Comparison of ENCODE assay signal across 9 mouse cellular contexts in the genomic region with DNA sequence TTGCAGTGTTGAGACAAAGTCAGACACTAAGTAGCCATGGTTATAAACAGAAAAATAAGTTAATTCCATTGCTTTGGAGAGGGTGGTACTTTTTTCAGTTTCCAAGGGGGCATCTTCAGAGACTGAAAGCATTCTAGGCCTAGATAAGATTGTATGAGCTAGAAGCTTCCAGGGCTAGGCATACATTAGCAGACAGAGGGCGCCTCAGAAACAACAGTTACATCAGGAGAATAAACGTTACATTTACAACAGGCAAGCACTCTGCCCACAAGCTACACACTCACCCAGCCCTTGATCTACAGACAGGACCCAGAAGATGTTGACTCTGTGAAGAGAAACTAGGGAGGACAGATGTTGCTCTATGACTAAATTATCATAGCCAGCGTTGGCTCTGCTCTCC. TPM values are rescaled to one million over a fixed set of nuclear protein-coding genes. Genes with fewer than 3 reads are reported as not detected.
DNase-seq lines count a peak whose midpoint lies in the region; ATAC-seq and TF ChIP-seq lines count a peak whose summit lies in the region.
"Had no signal": no experiment of that assay in that cellular context is flagged by ENCODE, and none has a peak within 500 bp of the region (broad histone marks: within the 10 kb centered on the region; RNA-seq: fewer than 3 reads in every experiment).

No protein-coding gene starts in this region.

- TF ChIP-seq CTCF in hindbrain, postnatal 0 days (IDR thresholded peaks at IDR 0.05; ENCODE audit: low read depth): peak; percentile 63

- no peaks in the 10 kb centered on the region for H3K27me3 ChIP-seq in hindbrain, postnatal 0 days (ENCODE audit: insufficient read depth, low read length)
- no peaks in the 10 kb centered on the region for H3K27me3 ChIP-seq in hindbrain, embryonic 11.5 days (ENCODE audit: control insufficient read depth, insufficient read depth, low read length)
- H3K27me3 ChIP-seq: limb, embryonic 15.5 days had no signal

- ATAC-seq in hindbrain, postnatal 0 days: no peak
- no peak for ATAC-seq in hindbrain, embryonic 11.5 days (ENCODE audit: low FRiP score)
- no peak for ATAC-seq in megakaryocyte, adult 5-6 weeks (ENCODE audit: poor library complexity, severe bottlenecking)

- no peaks in the 10 kb centered on the region for H3K9me3 ChIP-seq in hindbrain, postnatal 0 days (ENCODE audit: low read length)
- no peaks in the 10 kb centered on the region for H3K9me3 ChIP-seq in hindbrain, embryonic 11.5 days (ENCODE audit: control insufficient read depth, low read length)
- H3K9me3 ChIP-seq: limb, embryonic 15.5 days had no signal

- H3K9ac ChIP-seq in hindbrain, postnatal 0 days (replicated peaks; ENCODE audit: low read length): no peak overlapping the region
- H3K9ac ChIP-seq in hindbrain, embryonic 11.5 days (ENCODE audit: low read depth, low read length): no peak overlapping the region
- H3K9ac ChIP-seq: limb, embryonic 15.5 days had no signal

- DNase-seq in hindbrain, postnatal 0 days (ENCODE audit: low spot score): peak; percentile 63
- DNase-seq in hindbrain, embryonic 11.5 days (ENCODE audit: low spot score): no peak
- DNase-seq in urinary bladder, postnatal 14 days (ENCODE audit: low spot score): peak; percentile 14
- no peak for DNase-seq in urinary bladder, postnatal 25 days (ENCODE audit: low spot score)
- DNase-seq in layer of hippocampus, adult 9-11 months: peak; percentile 40
- DNase-seq in spleen, postnatal 4 days (ENCODE audit: low spot score in 2 of 2): no peak
- no peak for DNase-seq in heart, postnatal 4 days

- H3K4me3 ChIP-seq in hindbrain, postnatal 0 days (ENCODE audit: low read length): no peak overlapping the region
- no peak overlapping the region for H3K4me3 ChIP-seq in hindbrain, embryonic 11.5 days (ENCODE audit: low read depth, low read length)
- H3K4me3 ChIP-seq: limb, embryonic 15.5 days had no signal

- no peak overlapping the region for H3K4me2 ChIP-seq in hindbrain, postnatal 0 days (ENCODE audit: low read depth, low read length)
- H3K4me2 ChIP-seq in hindbrain, embryonic 11.5 days (replicated peaks; ENCODE audit: low read depth, low read length): no peak overlapping the region
- H3K4me2 ChIP-seq: limb, embryonic 15.5 days had no signal

- WGBS in hindbrain, postnatal 0 days: 53% methylated on average over 3 of the region's 3 CpGs
- 50% methylated on average over 3 of the region's 3 CpGs for WGBS in hindbrain, embryonic 11.5 days

- H3K4me1 ChIP-seq in hindbrain, postnatal 0 days (ENCODE audit: insufficient read depth, low read length): no peaks in the 10 kb centered on the region
- H3K4me1 ChIP-seq in hindbrain, embryonic 11.5 days (replicated peaks; ENCODE audit: control insufficient read depth, insufficient read depth, low read length): no peaks in the 10 kb centered on the region
- H3K4me1 ChIP-seq: limb, embryonic 15.5 days had no signal

- H3K27ac ChIP-seq in hindbrain, postnatal 0 days: no peak overlapping the region
- no peak overlapping the region for H3K27ac ChIP-seq in hindbrain, embryonic 11.5 days (ENCODE audit: low read depth, low read length)
- H3K27ac ChIP-seq: limb, embryonic 15.5 days had no signal

- H3K36me3 ChIP-seq in hindbrain, postnatal 0 days (ENCODE audit: insufficient read depth, low read length): peaks cover 23% of the 10 kb centered on the region
- H3K36me3 ChIP-seq in hindbrain, embryonic 11.5 days (ENCODE audit: control insufficient read depth, insufficient read depth, low read length): no peaks in the 10 kb centered on the region

RNA-seq across cellular contexts. Expression of a gene that starts 34.4 kb away (rescaled TPM):
- 4.9 and 5.7 TPM in 2 replicates for total RNA-seq in hindbrain, postnatal 0 days (2014; rRNA removed)
- 6.9 TPM in 2 replicates for polyA plus RNA-seq in hindbrain, postnatal 0 days (2015; fragmentation: Nextera tagmentation; extraction: Ambion mirVana)
- 16.2 and 17.9 TPM in 2 replicates for polyA plus RNA-seq in hindbrain, embryonic 11.5 days (2014; fragmentation: Nextera tagmentation; extraction: Ambion mirVana)
- total RNA-seq in megakaryocyte, adult 5-6 weeks (2015): not detected in 2 replicates
- total RNA-seq in megakaryocyte, adult 5-6 weeks (2017): not detected in 2 replicates
- 10 to 100 TPM; 14.4 to 17.0 TPM for total RNA-seq in heart, postnatal 4 days (2021)

RNA-seq across cellular contexts. Expression of a gene that starts 36.6 kb away (rescaled TPM):
- 12.9 and 13.4 TPM in 2 replicates for total RNA-seq in hindbrain, postnatal 0 days (2014; rRNA removed)
- 4.8 and 4.9 TPM in 2 replicates for polyA plus RNA-seq in hindbrain, postnatal 0 days (2015; fragmentation: Nextera tagmentation; extraction: Ambion mirVana)
- 16.8 and 19.6 TPM in 2 replicates for polyA plus RNA-seq in hindbrain, embryonic 11.5 days (2014; fragmentation: Nextera tagmentation; extraction: Ambion mirVana)
- total RNA-seq in megakaryocyte, adult 5-6 weeks (2015): 1.4 and 1.8 TPM in 2 replicates
- 0.77 and 1.2 TPM in 2 replicates for total RNA-seq in megakaryocyte, adult 5-6 weeks (2017)
- 10 to 100 TPM; 12.5 to 13.4 TPM for total RNA-seq in heart, postnatal 4 days (2021)

RNA-seq across cellular contexts. Expression of a gene that starts 50.0 kb away (rescaled TPM):
- total RNA-seq in hindbrain, postnatal 0 days (2014; rRNA removed): 148 TPM in 2 replicates
- polyA plus RNA-seq in hindbrain, postnatal 0 days (2015; fragmentation: Nextera tagmentation; extraction: Ambion mirVana): 67.9 and 72.5 TPM in 2 replicates
- 32.4 and 37.7 TPM in 2 replicates for polyA plus RNA-seq in hindbrain, embryonic 11.5 days (2014; fragmentation: Nextera tagmentation; extraction: Ambion mirVana)
- total RNA-seq in megakaryocyte, adult 5-6 weeks (2015): 0.22 and 0.59 TPM in 2 replicates
- 0.37 and 2.4 TPM in 2 replicates for total RNA-seq in megakaryocyte, adult 5-6 weeks (2017)
- total RNA-seq in heart, postnatal 4 days (2021): 1 to 10 TPM; 6.0 to 9.1 TPM

Comparison
In these comparisons a context has a peak if more than half of its experiments do, and no peak if none do; other contexts are left out.
1. DNase-seq: peak in hindbrain, postnatal 0 days (single experiment), urinary bladder, postnatal 14 days (single experiment) and layer of hippocampus, adult 9-11 months (single experiment); none in hindbrain, embryonic 11.5 days (single experiment), urinary bladder, postnatal 25 days (single experiment), spleen, postnatal 4 days (0 of 2) and heart, postnatal 4 days (single experiment).
2. RNA of a gene that starts 50.0 kb away (total RNA-seq): 148 TPM in hindbrain, postnatal 0 days; 6.0 to 9.1 TPM in heart, postnatal 4 days and 0.22 to 2.4 TPM in megakaryocyte, adult 5-6 weeks; every median in the first group is over 10 times any median in the second.